Mouse (Mus musculus) CH12.LX (cell line): ENCODE results near the gene Bmpr2. TPM values are rescaled to one million over a fixed set of nuclear protein-coding genes. Genes with fewer than 3 reads are reported as not detected.

Experiments
- DNase-seq: peaks from one replicate; pipeline ENCODE4 v3.0.0-alpha.2; 2013; ENCODE audit errors: extremely low read depth
- H3K27ac ChIP-seq: 2 replicates; pipeline ENCODE4 v1.5.1; 2012; ENCODE audit warnings: low read depth, mild to moderate bottlenecking, control low read depth, moderate library complexity; ENCODE audit not compliant: insufficient read depth
- H3K27me3 ChIP-seq: replicated peaks from 2 replicates; pipeline ENCODE3; 2012; ENCODE audit warnings: inconsistent platforms
- H3K36me3 ChIP-seq, 2 experiments: replicated peaks in 1 of 2; 2 replicates each; pipeline versions ENCODE3 to v1.6.1; 2012; ENCODE audit warnings: inconsistent platforms in 1 of 2, low read length in 1 of 2, mild to moderate bottlenecking in 1 of 2, mixed read lengths in 1 of 2, moderate library complexity in 1 of 2; ENCODE audit not compliant: control insufficient read depth in 1 of 2, insufficient read depth in 1 of 2
- H3K4me1 ChIP-seq, 2 experiments: 2 replicates each; pipeline ENCODE4 v1.6.1; 2012; ENCODE audit warnings: inconsistent platforms in 1 of 2, moderate library complexity in 1 of 2; ENCODE audit not compliant: insufficient read depth in 2 of 2, control insufficient read depth in 1 of 2
- H3K4me2 ChIP-seq: 2 replicates; pipeline ENCODE4 v1.6.1; 2012; ENCODE audit warnings: low read depth, mild to moderate bottlenecking, control low read depth; ENCODE audit not compliant: poor library complexity, insufficient read depth, severe bottlenecking
- H3K4me3 ChIP-seq, 3 experiments: fragments of 150-350 bp in 1 of 3; sonication (generic) in 1 of 3; replicated peaks in 1 of 3; 2 replicates each; pipeline versions ENCODE3 to v1.5.1; 2011 to 2012; ENCODE audit warnings: low read depth in 2 of 3, low read length in 2 of 3, mild to moderate bottlenecking in 2 of 3, moderate library complexity in 2 of 3, control low read depth in 1 of 3, improper control_type of control experiment in 1 of 3, inconsistent platforms in 1 of 3, mixed read lengths in 1 of 3; ENCODE audit not compliant: poor library complexity in 1 of 3
- H3K79me2 ChIP-seq: replicated peaks from 2 replicates; pipeline ENCODE4 v1.6.1; 2012; ENCODE audit warnings: mild to moderate bottlenecking, moderate library complexity; ENCODE audit not compliant: control insufficient read depth, poor library complexity, insufficient read depth, severe bottlenecking; ENCODE audit errors: extremely low read depth
- H3K9ac ChIP-seq: 2 replicates; pipeline ENCODE4 v1.6.1; 2012; ENCODE audit warnings: low read depth, mild to moderate bottlenecking, control low read depth, moderate library complexity; ENCODE audit not compliant: insufficient read depth
- H3K9me3 ChIP-seq: replicated peaks from 2 replicates; pipeline ENCODE3; 2012; ENCODE audit warnings: low read length, inconsistent platforms, mixed read lengths
- BHLHE40 ChIP-seq: IDR thresholded peaks from 2 replicates; pipeline ENCODE4 v1.6.1; 2011; ENCODE audit warnings: mild to moderate bottlenecking, low read depth, low read length, improper control_type of control experiment
- CHD1 ChIP-seq: IDR thresholded peaks from 2 replicates; pipeline ENCODE4 v1.6.1; 2012; ENCODE audit warnings: low read depth, low read length, improper control_type of control experiment, inconsistent platforms
- CTCF ChIP-seq, 2 experiments: IDR thresholded peaks in 1 of 2; conservative IDR thresholded peaks in 1 of 2; 2 replicates each; pipeline ENCODE4 v1.5.1; 2011 to 2012; ENCODE audit warnings: low read depth in 2 of 2, low read length in 2 of 2, improper control_type of control experiment in 1 of 2, inconsistent platforms in 1 of 2, mild to moderate bottlenecking in 1 of 2, moderate library complexity in 1 of 2
- E2F4 ChIP-seq: IDR thresholded peaks from 2 replicates; pipeline ENCODE4 v1.6.1; 2011; ENCODE audit warnings: low read depth, low read length, improper control_type of control experiment; ENCODE audit not compliant: insufficient replicate concordance
- EP300 ChIP-seq: IDR thresholded peaks from 2 replicates; pipeline ENCODE4 v1.6.1; 2011; ENCODE audit warnings: low read length, improper control_type of control experiment
- GABPA ChIP-seq: IDR thresholded peaks from 2 replicates; pipeline ENCODE4 v1.6.1; 2012; ENCODE audit warnings: low read depth, low read length, improper control_type of control experiment, inconsistent platforms; ENCODE audit not compliant: insufficient replicate concordance
- HCFC1 ChIP-seq: IDR thresholded peaks from 2 replicates; pipeline ENCODE4 v1.6.1; 2012; ENCODE audit warnings: low read depth, mild to moderate bottlenecking, inconsistent platforms, low read length, improper control_type of control experiment
- IRF4 ChIP-seq: IDR thresholded peaks from 2 replicates; pipeline ENCODE4 v1.6.1; 2014; ENCODE audit warnings: low read depth, mild to moderate bottlenecking, inconsistent platforms, low read length, improper control_type of control experiment
- JUN ChIP-seq: IDR thresholded peaks from 2 replicates; pipeline ENCODE4 v1.6.1; 2011; ENCODE audit warnings: low read depth, mild to moderate bottlenecking, low read length, improper control_type of control experiment, moderate library complexity; ENCODE audit not compliant: insufficient read depth
- JUND ChIP-seq: conservative IDR thresholded peaks from 2 replicates; pipeline ENCODE4 v1.6.1; 2011; ENCODE audit warnings: low read depth, low read length, improper control_type of control experiment
- MAFK ChIP-seq: IDR thresholded peaks from 2 replicates; pipeline ENCODE4 v1.6.1; 2011; ENCODE audit warnings: low read length, improper control_type of control experiment; ENCODE audit not compliant: insufficient replicate concordance
- MAX ChIP-seq: IDR thresholded peaks from 2 replicates; pipeline ENCODE4 v1.6.1; 2011; ENCODE audit warnings: low read length, improper control_type of control experiment
- MAZ ChIP-seq: IDR thresholded peaks from 2 replicates; pipeline ENCODE4 v1.6.1; 2012; ENCODE audit warnings: low read depth, mild to moderate bottlenecking, inconsistent platforms, low read length, improper control_type of control experiment, moderate library complexity
- MEF2A ChIP-seq: IDR thresholded peaks from 2 replicates; pipeline ENCODE4 v1.6.1; 2014; ENCODE audit warnings: low read depth, mild to moderate bottlenecking, inconsistent platforms, low read length, improper control_type of control experiment, borderline replicate concordance
- NELFE ChIP-seq: IDR thresholded peaks from 2 replicates; pipeline ENCODE4 v1.6.1; 2011; ENCODE audit warnings: low read depth, low read length, improper control_type of control experiment
- NRF1 ChIP-seq: IDR thresholded peaks from 2 replicates; pipeline ENCODE4 v1.6.1; 2014; ENCODE audit warnings: low read depth, mild to moderate bottlenecking, inconsistent platforms, low read length, improper control_type of control experiment, moderate library complexity
- PAX5 ChIP-seq: IDR thresholded peaks from 2 replicates; pipeline ENCODE4 v1.6.1; 2012; ENCODE audit warnings: low read length, inconsistent platforms, mixed read lengths
- POLR2AphosphoS2 ChIP-seq: IDR thresholded peaks from 2 replicates; pipeline ENCODE4 v1.6.1; 2011; ENCODE audit warnings: low read depth, low read length, improper control_type of control experiment
- RAD21 ChIP-seq: IDR thresholded peaks from 2 replicates; pipeline ENCODE4 v1.6.1; 2011; ENCODE audit warnings: low read depth, mild to moderate bottlenecking, low read length, improper control_type of control experiment, moderate library complexity
- RCOR1 ChIP-seq: conservative IDR thresholded peaks from 2 replicates; pipeline ENCODE4 v1.6.1; 2012; ENCODE audit warnings: low read depth, mild to moderate bottlenecking, inconsistent platforms, low read length, improper control_type of control experiment
- SIN3A ChIP-seq: IDR thresholded peaks from 2 replicates; pipeline ENCODE4 v1.6.1; 2012; ENCODE audit warnings: low read length, improper control_type of control experiment, inconsistent platforms
- SMC3 ChIP-seq: IDR thresholded peaks from 2 replicates; pipeline ENCODE4 v1.6.1; 2011; ENCODE audit warnings: low read depth, low read length, improper control_type of control experiment
- TBP ChIP-seq: conservative IDR thresholded peaks from 2 replicates; pipeline ENCODE4 v1.6.1; 2011; ENCODE audit warnings: low read depth, low read length, improper control_type of control experiment
- TCF12 ChIP-seq: IDR thresholded peaks from 2 replicates; pipeline ENCODE4 v1.6.1; 2014; ENCODE audit warnings: low read depth, mild to moderate bottlenecking, inconsistent platforms, low read length, improper control_type of control experiment
- UBTF ChIP-seq: IDR thresholded peaks from 2 replicates; pipeline ENCODE4 v1.6.1; 2012; ENCODE audit warnings: low read depth, mild to moderate bottlenecking, inconsistent platforms, low read length, improper control_type of control experiment, moderate library complexity
- USF1 ChIP-seq: IDR thresholded peaks from 2 replicates; pipeline ENCODE4 v1.6.1; 2014; ENCODE audit warnings: low read depth, mild to moderate bottlenecking, inconsistent platforms, low read length, improper control_type of control experiment
- USF2 ChIP-seq: conservative IDR thresholded peaks from 2 replicates; pipeline ENCODE4 v1.6.1; 2011; ENCODE audit warnings: low read depth, low read length, improper control_type of control experiment
- ZKSCAN1 ChIP-seq: IDR thresholded peaks from 2 replicates; pipeline ENCODE4 v1.6.1; 2012; ENCODE audit warnings: low read depth, inconsistent platforms, low read length, improper control_type of control experiment, borderline replicate concordance
- ZMIZ1 ChIP-seq: IDR thresholded peaks from 2 replicates; pipeline ENCODE4 v1.6.1; 2012; ENCODE audit warnings: low read depth, mild to moderate bottlenecking, inconsistent platforms, low read length, improper control_type of control experiment
- ZNF384 ChIP-seq: IDR thresholded peaks from 2 replicates; pipeline ENCODE4 v1.6.1; 2012; ENCODE audit warnings: low read depth, low read length, improper control_type of control experiment, inconsistent platforms
- dilution Hi-C: fragments of 300-500 bp; cut with MboI; formaldehyde crosslinking; loops from 2 replicates; pipeline ENCODE4 v1.14.3; 2020; ENCODE audit warnings: low sequenced_read_pairs; ENCODE audit not compliant: extremely low pct_unique_long_range_greater_than_20kb, extremely low pct_ligation_motif_present
- in situ Hi-C: fragments of 300-500 bp; cut with MboI; formaldehyde crosslinking; loops from 3 replicates; pipeline ENCODE4 v1.14.3; 2019; ENCODE audit warnings: low sequenced_read_pairs, low pct_ligation_motif_present, low pct_unique_long_range_greater_than_20kb, mixed read lengths
- polyA plus RNA-seq: library from polyadenylated mRNA; unstranded; fragments of >175 nt; gene quantifications from 2 replicates; pipeline ENCODE4 v1.2.1, GENCODE M21; 2012; ENCODE audit warnings: low read depth; ENCODE audit not compliant: insufficient read length
- total RNA-seq, 2 experiments: library from RNA; depleted of rRNA; stranded (reverse); fragments of 300-350 nt in 1 of 2; fragments of >200 nt in 1 of 2; gene quantifications; 2 replicates each; pipeline ENCODE4 v1.2.3; 2012 to 2014

The Bmpr2 gene
- total and polyA plus RNA-seq, 3 experiments, result 3.6 to 5.0 (median 4.7) TPM

DNA sequence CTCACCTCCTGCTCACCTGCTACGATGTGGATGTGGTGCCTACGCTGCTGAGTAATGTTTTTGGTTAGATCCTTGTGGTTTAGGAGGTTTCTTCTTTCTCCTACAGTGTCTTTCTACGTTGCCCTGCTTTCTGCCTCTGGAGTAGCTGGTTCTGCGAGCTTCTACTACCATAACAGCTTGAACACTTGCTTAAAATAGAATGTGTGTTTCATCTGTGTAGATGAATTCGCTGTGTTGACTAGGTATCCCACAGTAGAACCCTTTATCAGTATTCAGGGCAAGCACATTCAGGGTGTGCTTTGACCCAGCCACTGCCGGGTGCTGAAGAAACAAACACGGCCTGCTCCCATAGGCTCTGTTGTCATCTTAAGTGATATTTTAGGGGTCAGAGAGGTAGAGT, 114.9 kb downstream of the Bmpr2 start:
- Histone ChIP-seq H3K9me3 (no peaks in the 10 kb centered on the region), H3K36me3 (peaks cover 0 to 7% of the 10 kb centered on the region in 2 experiments), H3K9ac (no peak overlapping the region), H3K4me3 (no peak overlapping the region), H3K4me1 (no peaks in the 10 kb centered on the region), H3K27ac (no peak overlapping the region), H3K79me2 (no peaks in the 10 kb centered on the region), H3K27me3 (no peaks in the 10 kb centered on the region), H3K4me2 (no peak overlapping the region)
- dilution Hi-C loops (no loop called here), in situ Hi-C loops (loop anchor here (25.0 kb wide), 1 partner anchor 1084 kb away; no protein-coding TSS in a partner anchor)
- TF ChIP-seq NELFE (no peak), POLR2AphosphoS2 (no peak), RAD21 (no peak), RCOR1 (no peak), ZKSCAN1 (no peak), ZNF384 (no peak), E2F4 (no peak), MEF2A (no peak), USF1 (no peak), MAX (no peak), CTCF (conservative IDR thresholded peaks at IDR 0.05 in 1 of 2, IDR thresholded peaks at IDR 0.05 in 1 of 2; ENCODE audit: low read depth in 2 of 2, low read length in 2 of 2) (no peak), GABPA (no peak), MAFK (no peak), EP300 (no peak), USF2 (no peak), IRF4 (no peak), MAZ (no peak), SIN3A (no peak), JUND (no peak)
- no peak for DNase-seq

DNA sequence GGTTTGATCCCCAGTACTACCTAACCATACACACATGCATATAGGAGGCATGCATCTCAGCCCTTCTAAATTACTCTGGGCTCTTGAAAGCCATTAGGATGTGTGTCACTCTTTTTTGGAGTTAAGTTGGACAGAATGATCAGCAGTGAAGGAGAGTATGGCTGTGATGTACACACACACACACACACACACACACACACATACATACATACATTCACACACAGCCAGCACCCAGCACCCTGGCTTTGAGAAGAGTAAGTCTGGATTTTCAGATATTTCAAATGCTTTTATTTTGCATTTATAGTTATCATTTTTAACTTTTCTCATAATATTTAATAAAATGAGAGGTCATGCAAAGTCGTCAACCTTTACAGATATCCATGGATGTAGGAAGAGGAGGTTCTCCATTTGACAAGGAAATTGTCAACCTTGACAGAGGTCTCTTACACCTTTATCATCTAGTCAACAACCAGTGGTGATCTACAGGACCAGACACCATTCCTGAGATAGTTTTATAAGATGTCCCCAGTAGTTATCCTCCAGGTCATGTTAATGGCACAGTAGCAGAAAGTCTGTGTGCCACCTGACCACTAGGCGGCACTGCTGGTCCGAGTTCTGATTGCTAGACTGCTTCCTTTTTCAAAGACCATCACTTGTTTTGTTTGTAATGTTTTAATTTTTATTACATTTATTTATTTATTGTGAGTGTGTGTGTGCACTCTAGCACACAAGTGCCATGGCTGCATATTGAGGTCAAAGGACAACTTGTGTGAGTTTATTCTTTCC, 120.3 kb downstream of the Bmpr2 start:
- H3K9ac ChIP-seq, result no peak overlapping the region
- dilution Hi-C loops, result no loop called here
- H3K27ac ChIP-seq, result no peak overlapping the region
- DNase-seq, result peak; percentile 72
- H3K9me3 ChIP-seq, result no peaks in the 10 kb centered on the region
- peaks cover 4 to 19% of the 10 kb centered on the region in 2 experiments; a peak in 3 of 4 replicates for H3K4me1 ChIP-seq
- H3K79me2 ChIP-seq, result no peaks in the 10 kb centered on the region
- H3K27me3 ChIP-seq, result no peaks in the 10 kb centered on the region
- H3K4me3 ChIP-seq, result no peak overlapping the region
- peaks cover 0 to 6% of the 10 kb centered on the region in 2 experiments for H3K36me3 ChIP-seq
- no peak overlapping the region for H3K4me2 ChIP-seq
- in situ Hi-C loops, result loop anchor here (25.0 kb wide), 1 partner anchor 1079 kb away; no protein-coding TSS in a partner anchor
- no peak for TF ChIP-seq GABPA
- no peak for TF ChIP-seq BHLHE40
- no peak for TF ChIP-seq MAFK
- TF ChIP-seq CHD1, result no peak
- no peak for TF ChIP-seq ZKSCAN1
- TF ChIP-seq NRF1, result no peak
- no peak for TF ChIP-seq SIN3A
- no peak for TF ChIP-seq HCFC1
- TF ChIP-seq USF2, result no peak
- TF ChIP-seq UBTF, result no peak
- no peak for TF ChIP-seq JUN
- TF ChIP-seq CTCF (conservative IDR thresholded peaks at IDR 0.05 in 1 of 2, IDR thresholded peaks at IDR 0.05 in 1 of 2; ENCODE audit: low read depth in 2 of 2, low read length in 2 of 2), result peak; percentile 97 to 98
- TF ChIP-seq TBP, result no peak
- no peak for TF ChIP-seq ZNF384
- no peak for TF ChIP-seq E2F4
- no peak for TF ChIP-seq MAZ
- no peak for TF ChIP-seq EP300
- TF ChIP-seq TCF12, result no peak
- no peak for TF ChIP-seq ZMIZ1
- TF ChIP-seq POLR2AphosphoS2, result no peak
- peak; percentile 92 for TF ChIP-seq SMC3
- TF ChIP-seq PAX5, result no peak
- no peak for TF ChIP-seq JUND
